Mouse (Mus musculus) embryonic facial prominence, embryonic 11.5 days (tissue): ENCODE results near the gene Atg16l1. TPM values are rescaled to one million over a fixed set of nuclear protein-coding genes. Genes with fewer than 3 reads are reported as not detected.
A peak's percentile ranks its signal among the peaks of the same experiment; 100 is the strongest.

Source experiments
- ATAC-seq: fragments of 200-750 bp; cut with Nextera tagmentation; replicated peaks from 2 replicates; pipeline ENCODE4 v1.8.0; 2017; ENCODE audit warnings: low read depth; ENCODE audit not compliant: insufficient number of reproducible peaks, low FRiP score, low TSS enrichment
- DNase-seq: peaks from one replicate; pipeline ENCODE4 v3.0.0-alpha.2; 2015; ENCODE audit warnings: low spot score
- H3K27ac ChIP-seq: fragments of 300-500 bp; sonication (generic); replicated peaks from 2 replicates; pipeline ENCODE4 v1.5.1; 2014; ENCODE audit warnings: mild to moderate bottlenecking, low read depth, low read length, control low read depth
- H3K27me3 ChIP-seq: fragments of 300-500 bp; sonication (generic); 2 replicates; pipeline ENCODE4 v1.6.1; 2014; ENCODE audit warnings: mild to moderate bottlenecking, low read length, moderate library complexity, mixed read lengths; ENCODE audit not compliant: control insufficient read depth, insufficient read depth
- H3K36me3 ChIP-seq: fragments of 300-500 bp; sonication (generic); replicated peaks from 2 replicates; pipeline ENCODE4 v1.6.1; 2014; ENCODE audit warnings: low read depth, mild to moderate bottlenecking, low read length, moderate library complexity, mixed read lengths; ENCODE audit not compliant: control insufficient read depth, insufficient read depth
- H3K4me1 ChIP-seq: fragments of 300-500 bp; sonication (generic); 2 replicates; pipeline ENCODE4 v1.6.1; 2014; ENCODE audit warnings: low read length, mixed read lengths; ENCODE audit not compliant: control insufficient read depth, insufficient read depth
- H3K4me2 ChIP-seq: fragments of 300-500 bp; sonication (generic); 2 replicates; pipeline ENCODE4 v1.6.1; 2014; ENCODE audit warnings: low read depth, mild to moderate bottlenecking, control low read depth, low read length, moderate library complexity
- H3K4me3 ChIP-seq: fragments of 300-500 bp; sonication (generic); 2 replicates; pipeline ENCODE4 v1.5.1; 2014; ENCODE audit warnings: low read depth, low read length, control low read depth
- H3K9ac ChIP-seq: fragments of 300-500 bp; sonication (generic); replicated peaks from 2 replicates; pipeline ENCODE4 v1.6.1; 2014; ENCODE audit warnings: mild to moderate bottlenecking, control low read depth, low read length
- H3K9me3 ChIP-seq: fragments of 300-500 bp; sonication (generic); replicated peaks from 2 replicates; pipeline ENCODE4 v1.6.1; 2016; ENCODE audit warnings: mild to moderate bottlenecking, low read length, inconsistent platforms, mixed read lengths; ENCODE audit not compliant: control insufficient read depth
- WGBS: fragments of 180-500 bp; shearing (Covaris S2); extraction: QIAGEN DNeasy Blood & Tissue Kit; methylation state at CpG from one replicate; pipeline ENCODE4 v1.1.7; 2014; 5-methylcytosine and 5-hydroxymethylcytosine counted together
- polyA plus RNA-seq: library from polyadenylated mRNA; unstranded; fragments of >200 nt; fragmentation: Nextera tagmentation; extraction: Ambion mirVana; gene quantifications from 2 replicates; pipeline ENCODE4 v1.2.1, GENCODE M21; 2014

Atg16l1 gene
- polyA plus RNA-seq, 1 experiment from 2014 or later: 30.8 TPM

DNA sequence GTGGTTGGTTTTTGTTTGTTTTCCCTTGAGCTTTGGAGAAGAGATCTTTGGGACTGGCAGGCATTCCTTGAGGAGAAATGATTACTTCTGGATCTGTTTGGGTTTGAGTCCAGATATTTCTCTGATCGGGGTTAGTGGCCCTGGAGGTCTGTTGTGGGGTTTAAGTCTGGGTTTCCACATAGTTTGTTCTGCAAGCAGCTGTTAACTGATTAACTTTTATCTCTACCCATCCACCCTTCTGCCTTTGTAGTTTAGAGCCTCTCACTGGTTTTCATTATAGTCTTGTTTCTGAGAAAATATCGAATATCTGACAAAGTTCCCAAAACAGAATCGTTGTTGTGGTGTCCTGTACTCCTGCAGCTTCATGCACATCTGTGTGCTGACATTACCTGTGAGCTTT, 8.2 kb downstream of the Atg16l1 start:
- H3K27ac ChIP-seq: no peak overlapping the region
- no peak for DNase-seq
- H3K36me3 ChIP-seq: peaks cover 6% of the 10 kb centered on the region
- no peak for ATAC-seq
- H3K4me3 ChIP-seq: no peak overlapping the region
- H3K27me3 ChIP-seq: no peaks in the 10 kb centered on the region
- H3K4me1 ChIP-seq: no peaks in the 10 kb centered on the region
- no peak overlapping the region for H3K4me2 ChIP-seq
- H3K9ac ChIP-seq: no peak overlapping the region
- no peaks in the 10 kb centered on the region for H3K9me3 ChIP-seq
- 83% methylated on average over 3 of the region's 3 CpGs for WGBS

DNA sequence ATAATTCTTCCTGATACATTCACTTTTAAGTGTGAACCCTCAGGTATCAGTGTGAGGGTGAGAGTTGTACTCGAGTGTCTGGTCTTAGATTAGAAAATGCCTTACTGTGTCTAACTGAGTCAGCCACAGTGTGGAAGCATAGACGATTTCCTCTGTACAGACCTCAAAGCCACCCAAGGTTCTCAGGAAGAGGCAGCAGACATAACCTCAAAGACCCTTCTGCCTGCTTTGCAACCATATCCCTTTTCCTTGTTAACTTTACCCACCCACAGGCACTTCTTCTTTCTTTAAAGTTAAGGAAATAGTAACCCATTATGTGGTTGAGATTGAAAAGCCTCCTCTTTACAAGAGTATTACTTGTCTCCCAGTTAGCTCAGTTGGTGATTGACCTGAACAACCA, 10.1 kb downstream of the Atg16l1 start:
- WGBS: 90% methylated on average over 2 of the region's 2 CpGs

DNA sequence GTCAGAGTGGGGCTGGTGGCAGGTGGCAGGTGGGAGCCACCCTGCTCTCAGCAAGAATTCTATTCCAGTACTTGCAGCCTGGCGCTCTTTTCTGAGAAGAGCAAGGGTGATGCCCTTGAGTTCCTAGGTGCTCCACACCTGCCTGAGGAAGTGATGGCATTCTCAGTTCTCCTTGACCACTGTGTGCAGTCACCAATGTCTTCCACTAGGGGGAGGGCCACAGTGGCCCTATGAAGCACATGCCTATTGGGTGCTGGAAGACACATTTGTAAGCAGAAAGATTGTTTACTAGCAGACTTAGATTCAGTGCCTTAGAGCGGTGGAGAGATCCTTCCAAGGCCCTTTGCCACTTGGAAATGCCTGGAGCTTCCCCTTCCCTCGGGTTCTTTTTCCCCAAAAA, 10.6 kb downstream of the Atg16l1 start:
- Histone ChIP-seq H3K27me3 (no peaks in the 10 kb centered on the region), H3K4me2 (no peak overlapping the region), H3K4me1 (no peaks in the 10 kb centered on the region), H3K27ac (no peak overlapping the region), H3K36me3 (peaks cover 6% of the 10 kb centered on the region), H3K9ac (no peak overlapping the region), H3K4me3 (no peak overlapping the region), H3K9me3 (no peaks in the 10 kb centered on the region)
- DNase-seq: peak; percentile 9
- 88% methylated on average over 3 of the region's 3 CpGs for WGBS
- no peak for ATAC-seq

More for the DNA sequence above, 10.1 kb downstream of the Atg16l1 start:
- H3K27me3 ChIP-seq: no peaks in the 10 kb centered on the region
- no peak overlapping the region for H3K4me3 ChIP-seq
- H3K36me3 ChIP-seq: peaks cover 6% of the 10 kb centered on the region
- no peaks in the 10 kb centered on the region for H3K9me3 ChIP-seq
- no peak for DNase-seq
- no peak overlapping the region for H3K27ac ChIP-seq
- no peak overlapping the region for H3K9ac ChIP-seq
- no peaks in the 10 kb centered on the region for H3K4me1 ChIP-seq
- ATAC-seq: no peak
- H3K4me2 ChIP-seq: no peak overlapping the region

DNA sequence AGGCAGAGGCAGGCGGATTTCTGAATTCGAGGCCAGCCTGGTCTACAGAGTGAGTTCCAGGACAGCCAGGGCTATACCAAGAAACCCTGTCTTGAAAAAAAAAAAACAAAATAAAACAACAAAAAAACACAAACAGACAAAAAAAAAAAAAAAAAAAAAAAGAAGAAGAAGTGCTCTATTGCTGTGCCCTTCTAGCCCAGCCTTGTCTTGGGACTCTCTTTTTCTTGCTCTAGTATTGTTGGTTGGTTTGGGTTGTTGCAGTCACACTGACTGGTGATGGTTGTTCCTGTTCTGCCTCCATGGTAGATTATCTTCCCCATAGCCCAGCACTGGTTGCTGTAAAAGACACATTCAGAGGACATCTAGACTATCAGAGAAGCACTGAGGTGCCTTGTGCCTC, 13.6 kb downstream of the Atg16l1 start:
- H3K4me1 ChIP-seq: no peaks in the 10 kb centered on the region
- ATAC-seq (no peak), DNase-seq (no peak)
- no peak overlapping the region for H3K4me3 ChIP-seq
- H3K27me3 ChIP-seq: no peaks in the 10 kb centered on the region
- no peak overlapping the region for H3K27ac ChIP-seq
- H3K9ac ChIP-seq: no peak overlapping the region
- H3K9me3 ChIP-seq: no peaks in the 10 kb centered on the region
- H3K4me2 ChIP-seq: no peak overlapping the region
- WGBS: 100% methylated on average over 2 of the region's 2 CpGs
- H3K36me3 ChIP-seq: peaks cover 11% of the 10 kb centered on the region

DNA sequence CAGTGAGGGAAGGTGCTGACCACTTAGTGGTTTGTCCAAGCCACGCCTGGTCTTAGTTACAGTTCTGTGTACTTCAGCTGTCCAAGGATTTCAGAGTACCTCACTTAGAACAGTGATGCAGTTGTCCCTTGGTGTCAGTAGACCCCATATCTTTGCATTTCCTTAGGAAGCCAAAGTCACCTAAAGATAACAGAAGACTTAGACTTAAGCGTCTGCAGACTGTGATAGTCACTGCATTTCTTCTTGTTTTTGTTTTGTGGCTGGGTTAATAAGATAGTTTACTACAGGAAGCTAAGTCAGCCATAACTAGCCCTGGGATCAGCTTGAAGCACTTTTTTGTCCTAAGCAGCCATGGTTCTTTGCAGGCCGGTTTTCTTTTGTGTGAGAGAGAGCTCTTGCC, 14.8 kb downstream of the Atg16l1 start:
- 92% methylated on average over 3 of the region's 3 CpGs for WGBS
- Histone ChIP-seq H3K4me2 (no peak overlapping the region), H3K4me3 (no peak overlapping the region), H3K27me3 (no peaks in the 10 kb centered on the region), H3K27ac (no peak overlapping the region), H3K36me3 (peaks cover 10% of the 10 kb centered on the region), H3K4me1 (no peaks in the 10 kb centered on the region), H3K9me3 (no peaks in the 10 kb centered on the region), H3K9ac (no peak overlapping the region)
- no peak for ATAC-seq
- no peak for DNase-seq

DNA sequence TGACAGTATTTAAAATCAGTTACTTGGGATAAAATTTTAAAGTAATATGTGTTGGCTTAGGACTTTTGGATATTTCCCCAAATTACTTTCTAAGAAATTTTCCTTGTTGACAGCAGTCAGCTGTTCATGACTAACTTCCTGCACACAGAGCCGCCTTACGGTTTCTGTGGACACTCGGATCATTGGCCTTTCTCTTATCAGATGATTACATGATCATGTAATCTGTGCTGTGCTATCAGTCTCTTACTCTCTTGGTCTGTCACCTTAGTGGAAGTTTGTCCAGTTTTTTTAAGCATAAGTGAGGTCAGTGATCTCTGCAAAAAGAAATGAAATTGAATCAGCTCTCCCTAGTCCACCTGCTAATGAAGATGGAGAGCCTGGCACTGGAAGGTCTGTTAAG, 16.1 kb downstream of the Atg16l1 start:
- H3K4me2 ChIP-seq: no peak overlapping the region
- no peak overlapping the region for H3K4me3 ChIP-seq
- ATAC-seq (no peak), DNase-seq (no peak)
- no peaks in the 10 kb centered on the region for H3K4me1 ChIP-seq
- WGBS: 98% methylated on average over 3 of the region's 3 CpGs
- no peak overlapping the region for H3K9ac ChIP-seq
- H3K36me3 ChIP-seq: peaks cover 10% of the 10 kb centered on the region
- no peaks in the 10 kb centered on the region for H3K27me3 ChIP-seq
- no peaks in the 10 kb centered on the region for H3K9me3 ChIP-seq
- no peak overlapping the region for H3K27ac ChIP-seq

DNA sequence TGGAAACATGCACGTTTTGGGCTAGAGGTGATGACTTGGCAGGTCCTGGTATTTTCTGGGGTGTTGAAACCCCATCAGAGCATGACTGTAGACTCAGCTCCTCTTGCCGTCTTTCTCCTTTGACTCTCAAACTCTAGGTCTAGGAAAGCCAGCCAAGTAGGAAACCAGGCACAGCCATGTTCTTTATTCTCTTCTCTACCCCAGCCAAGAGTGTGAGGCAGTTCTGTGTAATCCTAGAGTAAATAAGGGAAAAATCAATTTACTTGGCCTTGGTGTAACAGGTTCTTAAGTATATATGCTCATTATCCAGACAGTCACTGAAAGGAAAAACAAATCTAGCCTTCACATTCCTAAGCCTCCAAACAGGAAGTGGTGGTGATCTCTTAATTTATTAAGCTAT, 17.7 kb downstream of the Atg16l1 start:
- DNase-seq (no peak), ATAC-seq (no peak)
- Histone ChIP-seq H3K4me2 (no peak overlapping the region), H3K27ac (no peak overlapping the region), H3K4me1 (no peaks in the 10 kb centered on the region), H3K4me3 (no peak overlapping the region), H3K27me3 (no peaks in the 10 kb centered on the region), H3K36me3 (peaks cover 12% of the 10 kb centered on the region), H3K9ac (no peak overlapping the region), H3K9me3 (no peaks in the 10 kb centered on the region)
- WGBS: 93% methylated on average over 2 of the region's 2 CpGs

DNA sequence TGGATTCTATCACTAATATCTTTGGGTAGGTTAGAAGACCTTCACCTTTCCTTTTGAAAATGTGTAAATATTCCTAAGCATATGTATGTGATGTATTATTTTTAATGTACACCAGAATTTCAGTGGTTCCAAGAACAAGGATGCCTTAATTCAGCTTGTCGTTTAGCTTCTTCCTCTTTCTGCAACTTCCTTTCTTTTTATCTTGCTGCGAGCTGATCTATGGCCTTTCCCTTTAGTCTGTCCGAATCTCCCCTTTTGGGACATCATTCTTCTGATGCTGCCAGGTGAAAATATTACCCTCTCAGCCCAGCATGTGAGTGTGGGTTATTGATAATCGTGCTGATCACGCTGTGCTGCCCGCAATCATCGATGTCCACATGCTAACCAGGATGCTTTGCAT, 19.2 kb downstream of the Atg16l1 start:
- Histone ChIP-seq H3K4me1 (no peaks in the 10 kb centered on the region), H3K27me3 (no peaks in the 10 kb centered on the region), H3K4me2 (no peak overlapping the region), H3K9me3 (no peaks in the 10 kb centered on the region), H3K4me3 (no peak overlapping the region), H3K27ac (no peak overlapping the region), H3K36me3 (peaks cover 12% of the 10 kb centered on the region), H3K9ac (no peak overlapping the region)
- DNase-seq (no peak), ATAC-seq (no peak)
- WGBS: 95% methylated on average over 7 of the region's 7 CpGs
